Mouse (Mus musculus): ENCODE results near the gene Obsl1.
A peak's percentile ranks its signal among the peaks of the same experiment; 100 is the strongest.

Obsl1 gene

DNA sequence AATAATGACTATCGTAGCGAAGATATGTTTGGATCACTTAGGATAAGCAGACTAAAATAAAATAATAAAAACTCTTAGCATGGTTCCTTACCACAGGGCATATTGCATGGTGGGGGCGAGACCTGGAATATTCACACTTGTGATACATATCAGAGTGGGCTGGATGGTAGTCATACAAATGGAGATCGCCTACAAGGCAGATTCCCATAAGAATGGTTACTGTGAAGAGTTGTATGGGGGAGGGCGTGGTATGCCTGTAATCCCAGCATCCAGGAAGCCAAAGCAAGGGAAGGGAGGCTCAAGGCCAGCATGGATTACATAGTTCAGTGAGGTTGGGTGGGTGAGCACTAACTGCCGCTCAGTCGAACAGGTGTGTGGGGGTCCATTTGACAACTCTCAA lies 25.5 kb downstream of the Obsl1 start:
- DNase-seq, result no peak

DNA sequence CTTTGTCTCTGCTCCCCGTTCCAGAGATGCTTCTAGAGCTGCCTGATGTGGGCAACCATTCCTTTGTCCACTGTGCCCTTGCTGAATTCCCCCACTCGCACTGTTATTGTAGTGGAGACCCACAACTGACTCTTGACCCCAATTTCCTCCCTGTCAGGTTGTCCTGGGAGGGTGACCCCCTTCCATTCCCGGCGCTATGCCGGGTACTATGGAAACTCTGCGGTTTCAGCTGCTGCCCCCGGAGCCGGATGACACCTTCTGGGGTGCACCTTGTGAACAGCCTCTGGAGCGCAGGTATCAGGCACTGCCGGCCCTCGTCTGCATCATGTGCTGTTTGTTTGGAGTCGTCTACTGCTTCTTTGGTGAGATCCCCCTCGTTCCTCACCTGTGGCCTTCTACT lies 26.2 kb downstream of the Obsl1 start:
- peak; percentile 65 for DNase-seq

DNA sequence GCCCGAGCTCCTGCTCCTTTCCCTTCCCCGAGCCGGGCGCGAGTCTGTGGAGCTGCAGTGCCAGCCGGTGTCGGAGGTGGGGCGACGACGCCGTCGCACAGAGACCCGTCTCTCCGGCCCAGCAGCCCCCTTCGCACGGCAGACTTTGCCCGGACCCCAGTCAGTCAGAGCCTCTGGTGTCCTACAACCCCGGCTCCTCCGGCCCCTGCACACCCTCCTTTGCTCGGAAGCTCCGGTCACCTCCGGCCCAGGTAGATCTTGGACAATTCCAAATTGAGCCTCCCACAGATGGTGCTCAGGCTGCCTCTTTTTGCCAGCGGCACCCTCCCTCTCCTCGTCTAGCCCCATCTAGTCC lies 26.6 kb downstream of the Obsl1 start:
- DNase-seq, result no peak

DNA sequence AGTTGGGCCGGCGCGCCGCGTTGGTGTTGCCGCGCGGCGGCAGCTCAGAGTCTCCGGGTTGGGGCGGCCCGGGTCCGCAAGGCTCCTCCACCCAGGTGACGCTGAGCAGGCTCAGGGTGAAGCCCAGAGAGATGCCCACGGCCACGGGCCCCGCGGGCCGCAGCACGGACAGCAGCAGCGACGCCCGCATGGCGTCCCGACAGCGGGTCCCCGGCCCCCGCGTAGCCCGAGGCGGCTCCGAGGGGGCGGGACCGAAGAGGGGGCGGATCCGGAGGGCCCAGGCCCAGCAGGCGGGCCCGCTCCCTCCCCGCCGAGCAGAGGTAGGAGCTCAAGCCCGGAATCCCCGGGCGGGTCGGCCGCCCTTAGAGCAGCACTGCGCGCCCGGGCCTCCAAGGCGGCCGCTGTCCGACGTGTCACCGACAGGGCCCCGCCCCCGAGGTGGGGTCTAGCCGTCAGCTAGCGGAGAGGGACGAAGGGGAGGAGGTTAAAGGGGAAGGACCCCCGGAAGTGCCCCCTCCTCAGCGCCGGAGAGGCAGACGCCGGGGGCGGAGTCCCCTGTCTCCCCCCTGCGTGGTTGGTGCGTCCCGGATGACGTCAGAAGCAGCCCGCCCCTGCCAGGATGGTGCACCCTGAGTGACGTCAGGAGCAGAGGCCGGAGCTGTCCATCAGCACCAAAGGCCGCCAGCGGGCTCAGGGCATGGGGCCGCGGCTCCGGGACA lies 27.2 kb downstream of the Obsl1 start, which contains the start of the genes Chpf and Tmem198:
Gene Chpf, minus strand, starts transcription at position 392 of the 719 bp plus-strand sequence.
Gene Tmem198, plus strand, starts transcription at position 617 of the 719 bp plus-strand sequence.
- DNase-seq, result peak; percentile 98

DNA sequence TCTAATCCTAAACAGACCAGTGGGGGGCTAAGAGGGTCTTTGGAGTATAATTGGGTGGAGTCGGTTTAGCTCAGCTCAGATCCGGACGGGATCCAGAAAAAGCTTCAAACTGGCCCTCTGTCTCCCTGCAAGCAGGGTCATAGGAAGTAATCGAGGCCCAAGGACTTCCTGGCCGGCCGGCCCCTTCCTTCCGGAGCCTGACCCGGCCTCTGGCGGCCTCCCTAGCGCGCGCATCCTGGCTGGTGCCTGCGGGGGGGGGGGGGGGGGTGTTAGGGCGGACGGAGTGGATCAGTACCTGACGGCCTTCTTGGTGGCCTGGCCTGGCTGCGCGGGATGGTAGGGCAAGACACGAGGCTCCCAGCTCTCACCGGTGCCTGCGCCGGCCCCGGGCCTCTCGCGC lies 27.8 kb downstream of the Obsl1 start:
- DNase-seq, result no peak

DNA sequence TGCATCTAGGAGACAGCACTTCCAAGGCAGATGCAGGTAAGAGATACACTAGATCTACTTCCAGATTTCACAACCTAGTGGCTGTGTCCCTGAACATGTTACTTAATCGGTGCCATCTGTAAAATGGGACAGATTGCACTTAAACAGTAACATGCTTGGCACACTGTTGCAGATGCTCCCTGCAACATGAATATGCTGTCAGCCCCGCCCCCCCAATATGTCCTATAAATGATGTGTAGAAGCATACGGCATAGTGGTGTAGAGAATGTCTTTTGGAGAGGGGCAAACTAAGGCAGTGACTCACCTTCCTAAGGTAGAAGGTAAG lies 28.3 kb downstream of the Obsl1 start:
- DNase-seq, result peak; percentile 45

DNA sequence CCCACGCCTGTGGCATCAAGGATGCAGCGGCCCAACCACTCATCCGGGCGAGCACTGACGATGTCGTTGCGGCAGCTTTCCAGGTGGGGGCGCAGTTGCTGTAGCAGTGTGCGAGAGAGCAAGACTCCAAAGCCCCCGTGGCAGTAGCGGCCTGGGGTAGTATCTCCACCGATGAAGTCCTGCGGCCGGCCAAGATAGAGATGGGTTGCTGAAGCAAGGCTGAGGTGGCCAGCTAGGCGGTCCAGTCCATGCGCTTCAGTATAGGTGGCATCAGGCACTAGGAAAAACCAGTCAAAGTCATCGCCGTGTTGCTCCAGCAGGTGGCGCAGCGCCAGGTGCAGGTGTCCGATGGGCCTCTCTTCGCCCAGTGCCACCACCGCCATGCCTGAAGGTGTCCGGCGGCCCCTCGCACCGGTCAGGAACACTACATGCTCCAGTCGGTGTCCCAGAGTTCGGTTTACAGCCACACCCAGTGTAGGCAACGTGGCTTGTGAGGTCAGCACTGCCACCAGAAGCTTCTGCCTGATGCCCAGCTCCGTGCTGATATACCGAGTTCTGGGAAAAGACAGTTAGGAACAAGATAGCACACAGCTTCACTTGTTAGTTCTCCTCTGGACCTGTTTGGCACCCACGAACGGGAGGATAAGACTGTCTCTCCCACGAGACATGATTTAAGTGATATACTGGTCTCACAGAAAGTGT lies 28.8 kb downstream of the Obsl1 start:
- DNase-seq, result peak; percentile 92

DNA sequence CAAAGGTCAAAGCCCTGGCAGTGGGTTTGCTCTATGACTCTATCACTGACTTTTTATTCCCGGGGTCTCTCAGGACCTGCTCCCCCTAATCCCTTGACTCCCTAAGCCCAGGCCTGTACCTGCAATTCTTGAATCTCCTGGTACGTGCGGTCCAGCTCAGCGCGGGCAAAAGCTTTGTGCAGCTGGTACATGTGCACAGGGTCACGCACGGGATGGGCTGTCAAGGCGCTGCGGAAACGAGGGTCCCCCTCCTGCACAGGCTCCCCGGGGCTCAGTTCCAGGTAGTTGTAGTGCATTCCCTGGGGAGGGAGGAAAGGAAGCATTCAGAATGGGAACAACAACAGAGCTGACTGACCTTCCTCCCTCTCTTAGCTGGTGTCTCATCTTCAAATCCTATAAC lies 29.8 kb downstream of the Obsl1 start:
- peak; percentile 69 for DNase-seq

DNA sequence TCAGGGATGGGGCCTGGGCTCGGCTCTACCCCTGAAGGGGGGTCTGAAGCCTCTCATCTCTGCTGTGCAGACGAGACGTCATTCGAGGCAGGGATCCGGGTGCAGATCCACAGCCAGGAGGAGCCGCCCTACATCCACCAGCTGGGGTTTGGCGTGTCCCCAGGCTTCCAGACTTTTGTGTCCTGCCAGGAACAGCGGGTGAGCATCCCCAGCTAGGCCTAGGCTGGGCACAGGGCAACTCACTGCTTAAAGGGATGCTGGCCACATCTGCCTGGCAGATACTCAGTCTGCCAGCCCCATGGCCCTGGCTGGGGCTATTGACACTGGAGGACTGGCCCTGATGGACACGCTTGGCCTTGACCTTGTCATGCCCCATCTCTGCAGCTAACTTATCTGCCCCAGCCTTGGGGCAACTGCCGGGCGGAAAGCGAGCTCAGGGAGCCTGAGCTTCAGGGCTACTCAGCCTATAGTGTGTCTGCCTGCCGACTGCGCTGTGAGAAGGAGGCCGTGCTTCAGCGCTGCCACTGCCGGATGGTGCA lies 36.9 kb downstream of the Obsl1 start:
- DNase-seq, result no peak

DNA sequence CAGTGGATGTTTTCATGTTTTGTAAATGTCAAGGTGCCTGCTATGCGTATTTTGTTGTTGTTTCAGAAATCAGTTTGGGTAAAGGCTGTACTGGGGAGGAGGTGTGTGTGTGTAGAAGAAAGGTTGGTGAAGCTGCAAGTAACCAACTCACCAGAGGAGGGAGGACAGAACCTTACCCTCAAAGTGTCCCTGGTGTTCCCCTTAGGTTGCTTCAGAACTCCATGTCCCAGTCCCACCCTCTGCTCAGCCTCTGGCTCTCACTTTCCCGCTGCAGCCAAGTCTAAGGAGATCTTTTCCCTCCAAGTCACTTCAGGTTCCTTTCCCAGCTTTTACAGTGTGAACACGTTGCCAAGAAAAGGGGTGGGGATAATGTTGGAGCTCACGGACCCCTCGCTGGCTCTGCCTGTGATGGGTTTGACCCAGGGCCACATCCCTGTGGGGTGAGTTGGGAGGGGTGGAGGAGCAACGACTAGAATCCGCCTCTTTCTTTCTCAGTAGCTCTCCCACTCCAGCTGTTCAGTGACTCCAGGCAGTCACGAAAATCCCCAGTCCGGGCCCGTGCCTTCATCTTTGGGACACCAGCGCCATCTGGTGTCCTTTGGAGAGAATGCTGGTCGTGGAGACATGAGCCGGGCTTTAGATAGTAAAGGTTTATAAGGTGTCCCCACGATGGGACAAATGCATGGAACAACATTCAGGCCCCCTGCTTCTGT lies 38.9 kb downstream of the Obsl1 start:
- DNase-seq, result peak; percentile 82

DNA sequence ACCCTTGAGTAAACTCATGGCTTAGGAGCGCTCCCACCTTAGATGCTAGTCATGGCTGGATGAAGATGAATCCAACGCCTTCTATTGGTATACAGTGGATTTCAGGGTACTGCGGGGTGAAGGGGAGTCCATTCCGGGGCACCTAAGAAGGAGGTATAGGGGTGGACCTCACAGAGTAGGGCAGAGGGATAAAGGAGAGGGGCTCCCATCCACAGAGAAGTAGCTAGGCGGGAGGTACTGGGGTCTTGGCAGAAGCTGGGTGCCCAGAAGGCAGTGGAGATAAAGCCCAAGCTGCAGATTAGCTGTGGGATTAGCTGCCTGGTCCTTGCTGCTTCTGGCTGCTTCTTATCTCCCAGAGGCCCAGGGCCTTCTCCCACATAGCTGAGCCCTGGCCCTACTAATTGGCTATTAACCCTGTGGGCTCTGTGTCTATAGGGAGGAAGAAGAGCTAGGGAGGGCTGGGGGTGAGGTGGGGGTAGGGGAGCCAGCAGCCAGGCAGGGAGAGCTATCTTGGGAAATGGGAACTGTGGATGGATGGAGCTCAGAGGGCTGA lies 42.5 kb downstream of the Obsl1 start:
- no peak for DNase-seq

DNA sequence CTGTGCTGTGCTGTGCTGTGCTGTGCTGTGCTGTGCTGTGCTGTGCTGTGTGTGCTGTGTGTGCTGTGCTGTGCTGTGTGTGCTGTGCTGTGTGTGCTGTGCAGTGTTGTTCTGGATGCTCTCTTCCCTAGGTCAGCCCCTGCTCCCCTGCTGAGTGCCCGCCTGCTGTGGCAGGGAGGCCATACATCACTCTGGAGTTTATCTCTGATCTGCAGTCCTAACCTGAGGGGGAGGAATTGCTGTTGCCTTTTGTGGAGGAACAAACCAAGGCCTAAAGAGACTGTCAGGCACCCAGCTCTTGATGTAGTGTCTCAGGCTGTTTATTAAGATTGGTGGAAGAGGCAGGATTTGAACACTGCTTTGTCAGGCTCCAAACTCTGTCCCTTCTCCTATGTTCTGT lies 43.6 kb downstream of the Obsl1 start:
- no peak for DNase-seq

DNA sequence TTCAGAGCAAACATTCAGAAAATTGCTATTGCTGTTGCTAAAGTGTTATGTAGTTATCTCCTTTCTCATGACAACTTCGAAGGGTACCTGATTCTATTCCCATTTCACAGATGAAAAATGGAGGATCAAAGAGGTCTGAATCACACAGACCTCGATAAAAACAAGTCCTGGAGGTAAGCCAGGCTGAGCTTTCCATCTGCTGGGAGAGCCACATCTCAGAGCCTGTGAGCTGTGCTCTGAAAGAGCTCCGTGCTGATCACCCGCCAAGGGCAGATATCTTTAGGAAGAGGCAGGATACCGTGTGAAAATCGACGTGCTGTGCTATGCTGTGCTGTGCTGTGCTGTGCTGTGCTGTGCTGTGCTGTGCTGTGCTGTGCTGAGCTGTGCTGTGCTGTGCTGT lies 46.0 kb downstream of the Obsl1 start:
- DNase-seq, result peak; percentile 45

DNA sequence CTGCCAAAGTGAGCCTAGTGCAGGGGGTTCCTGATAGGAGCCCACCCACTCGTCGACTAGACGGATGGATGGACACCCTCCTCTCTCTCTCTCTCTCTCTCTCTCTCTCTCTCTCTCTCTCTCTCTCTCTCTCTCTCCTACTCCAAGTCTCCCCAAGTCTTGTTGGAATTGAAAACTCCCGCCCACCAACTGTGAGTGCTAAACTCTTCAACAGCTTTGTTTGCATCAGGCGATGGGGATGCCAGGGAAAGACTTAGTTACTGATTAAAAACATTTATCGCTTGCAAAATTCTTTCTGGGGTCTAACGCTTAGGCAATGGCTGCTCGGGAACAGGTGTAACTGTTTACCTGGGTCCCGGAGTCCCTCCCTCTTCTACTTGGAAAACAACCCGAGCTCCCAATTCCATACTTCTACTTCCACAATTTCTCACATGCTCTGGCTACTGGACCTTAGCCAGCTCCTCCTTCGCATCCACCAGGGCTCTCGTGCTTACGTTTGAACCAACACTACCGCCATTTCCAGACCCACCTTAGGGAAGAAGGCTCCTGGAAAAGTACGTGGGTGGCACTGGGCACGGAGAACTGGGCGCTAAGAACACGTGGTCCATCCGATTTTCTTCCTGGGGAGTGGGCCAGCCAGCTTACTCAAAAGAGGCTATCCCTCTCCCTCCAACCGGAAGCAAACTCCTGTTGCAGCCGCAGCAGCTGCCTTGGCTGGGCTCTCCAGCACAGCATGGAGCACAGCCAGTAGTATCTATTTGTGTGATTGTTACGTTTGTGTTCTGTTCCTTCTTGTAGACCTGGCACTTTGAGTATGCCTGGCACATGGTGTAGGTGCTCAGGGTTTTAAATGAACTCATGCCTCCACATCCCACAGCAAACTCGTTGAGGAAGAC lies 47.2 kb downstream of the Obsl1 start:
- DNase-seq, result peak; percentile 51

DNA sequence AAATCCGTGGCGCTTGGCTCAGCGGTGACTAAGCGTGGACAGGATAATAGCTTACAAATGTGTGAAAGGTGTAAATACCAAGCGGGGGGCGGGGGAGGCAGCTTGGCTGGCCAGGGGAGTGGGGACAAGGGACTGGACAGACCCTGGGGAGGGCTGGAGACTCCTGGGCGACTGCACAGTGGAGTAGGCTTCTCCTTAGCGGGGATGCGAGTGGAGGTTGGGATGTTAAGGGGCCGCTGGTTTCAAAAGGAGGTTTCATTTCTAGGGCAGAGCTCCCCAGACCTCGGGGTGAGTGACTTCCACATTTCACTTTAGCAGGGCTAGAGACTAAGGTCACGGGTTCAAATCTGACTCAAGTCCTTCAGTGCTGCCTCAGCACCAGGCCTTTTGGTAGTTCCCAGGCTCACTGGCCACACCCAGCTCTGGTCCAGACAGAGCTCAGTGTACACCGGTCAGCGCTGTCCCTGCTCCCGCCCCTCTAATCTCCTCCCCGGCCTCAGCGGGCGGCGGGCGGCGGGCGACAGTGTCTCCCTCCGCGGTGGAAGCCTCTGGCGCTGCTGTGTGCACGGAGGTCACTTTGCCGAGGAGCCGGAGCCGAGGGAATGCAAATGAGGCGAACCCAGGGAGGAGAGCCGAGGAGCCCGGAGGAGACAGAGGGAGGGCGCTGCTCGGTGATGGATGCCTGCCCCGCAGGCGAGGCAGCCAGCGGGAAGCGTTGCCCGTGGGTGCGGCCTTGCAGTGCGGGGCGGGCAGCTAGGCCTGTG lies 48.0 kb downstream of the Obsl1 start:
- DNase-seq, result peak; percentile 52

DNA sequence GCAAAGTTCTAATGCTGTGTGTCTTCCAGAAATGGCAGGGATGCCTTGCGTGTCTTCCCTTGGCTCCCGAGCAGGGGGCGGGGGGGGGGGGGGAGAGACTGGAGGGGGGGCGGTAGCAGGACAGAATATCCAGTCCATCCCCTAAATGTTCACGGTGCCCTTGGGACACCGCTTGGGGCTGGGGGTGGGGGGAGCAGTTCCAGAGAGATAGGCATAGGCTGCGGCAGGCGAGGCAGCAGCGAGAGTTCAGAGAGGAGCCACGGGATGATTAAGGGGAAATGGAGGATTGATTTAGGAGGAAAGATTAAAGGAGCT lies 48.6 kb downstream of the Obsl1 start:
- DNase-seq, result no peak

DNA sequence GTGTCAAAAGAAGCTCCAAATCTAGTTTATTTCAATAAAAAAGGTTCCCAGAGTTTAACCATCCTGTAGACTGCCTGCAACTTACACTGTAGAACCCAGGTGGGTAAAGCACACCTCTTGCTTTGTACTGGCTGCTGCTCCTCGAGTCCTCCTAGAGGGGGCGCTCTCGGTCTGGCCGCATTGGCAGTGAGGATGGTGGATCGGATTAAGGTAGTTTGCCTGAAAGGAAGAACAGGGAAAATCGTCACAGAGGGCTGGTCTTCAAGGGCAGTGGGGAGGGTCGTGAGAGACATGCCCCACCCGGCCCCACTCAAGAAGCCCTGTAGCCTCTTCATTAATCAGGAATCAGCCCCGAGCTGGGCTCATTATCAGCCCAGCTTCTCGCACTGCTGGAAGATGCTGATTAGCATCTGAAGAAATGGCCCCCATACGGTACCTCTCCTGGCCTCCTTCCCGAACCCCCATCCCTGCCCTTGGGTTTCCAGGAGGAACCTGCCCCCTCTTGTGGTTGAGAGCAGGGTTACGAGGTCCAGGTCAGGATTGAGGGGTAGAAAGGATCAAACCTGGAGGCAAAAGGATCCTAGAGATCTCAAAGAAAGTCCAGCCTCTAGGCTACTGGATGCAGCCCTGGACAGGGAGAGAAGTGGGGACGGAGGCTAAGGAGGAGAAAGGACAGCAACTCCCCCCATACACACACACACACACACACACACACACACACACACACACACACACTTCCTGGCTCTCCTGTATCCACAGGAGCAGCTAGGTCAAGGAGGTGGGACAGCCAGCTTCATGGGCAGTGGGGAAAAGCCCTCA lies 49.3 kb downstream of the Obsl1 start:
- peak; percentile 46 for DNase-seq

DNA sequence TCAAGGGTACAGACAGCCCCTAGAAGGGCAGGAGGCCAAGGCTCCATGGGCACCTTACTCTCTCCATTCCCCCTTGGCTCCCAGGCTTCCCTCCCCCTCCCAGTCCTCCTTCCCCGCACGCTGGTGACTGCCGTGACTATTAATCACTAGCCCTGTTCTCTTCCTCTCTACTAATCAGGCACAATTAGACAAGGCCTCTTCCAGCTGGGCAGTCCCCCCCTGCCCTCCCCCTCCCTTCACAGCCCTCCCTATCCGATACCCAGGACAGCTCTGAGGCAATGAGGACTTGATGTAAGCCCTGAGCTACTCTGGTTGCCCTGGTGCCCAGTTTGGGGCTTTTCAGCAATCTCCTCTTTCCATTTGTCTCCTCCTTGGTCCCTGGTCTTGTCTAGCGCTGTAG lies 50.3 kb downstream of the Obsl1 start:
- no peak for DNase-seq

DNA sequence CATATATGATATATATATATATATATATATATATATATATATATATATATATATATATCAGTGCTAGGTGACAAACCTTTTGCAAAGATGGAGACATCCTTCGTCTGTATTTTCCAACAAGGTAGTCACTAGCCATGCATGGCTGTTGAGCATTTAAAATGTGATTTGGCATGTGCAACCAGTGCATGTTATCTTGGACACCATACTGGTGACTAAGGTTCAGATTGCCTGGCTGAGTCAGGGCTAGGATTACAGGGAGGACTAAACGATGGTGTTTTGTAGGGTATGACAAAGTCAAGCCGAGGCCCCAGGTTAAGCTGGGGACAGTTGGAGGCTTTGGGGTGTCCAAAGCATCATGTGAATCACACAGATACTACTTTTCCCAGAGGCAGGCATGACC lies 50.8 kb downstream of the Obsl1 start:
- DNase-seq, result no peak

DNA sequence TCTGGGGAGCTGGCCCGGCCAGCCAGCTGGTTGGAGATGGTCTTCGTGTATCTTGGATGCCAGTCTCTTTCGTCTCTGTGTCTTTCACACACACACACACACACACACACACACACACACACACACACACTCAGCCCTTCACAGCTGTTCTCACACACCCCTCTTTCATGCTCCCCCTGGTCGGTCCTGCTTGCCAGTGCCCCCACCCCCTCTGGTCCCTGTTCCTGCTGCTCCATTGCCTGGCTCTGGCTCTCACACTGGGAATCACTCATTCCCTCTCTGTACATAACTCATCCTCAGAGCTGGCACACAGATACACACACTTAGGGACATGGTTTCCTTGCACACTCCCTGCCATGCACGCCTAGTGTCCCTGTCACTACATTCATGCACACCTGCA lies 54.4 kb downstream of the Obsl1 start:
- DNase-seq, result no peak
